Mouse (Mus musculus) B cell, adult 67 days (primary cell): ENCODE data around the gene Zscan2. TPM values are rescaled to one million over a fixed set of nuclear protein-coding genes. Genes with fewer than 3 reads are reported as not detected.

ENCODE experiments used
- total RNA-seq, 2 experiments: library from RNA; stranded (reverse); gene quantifications; 4 replicates each; pipeline ENCODE4 v1.2.4; 2023

Gene Zscan2
- 10 to 100 TPM in 1 of 2 experiments, 1 to 10 TPM in 1; 8.0 to 14.0 TPM for total RNA-seq

DNA sequence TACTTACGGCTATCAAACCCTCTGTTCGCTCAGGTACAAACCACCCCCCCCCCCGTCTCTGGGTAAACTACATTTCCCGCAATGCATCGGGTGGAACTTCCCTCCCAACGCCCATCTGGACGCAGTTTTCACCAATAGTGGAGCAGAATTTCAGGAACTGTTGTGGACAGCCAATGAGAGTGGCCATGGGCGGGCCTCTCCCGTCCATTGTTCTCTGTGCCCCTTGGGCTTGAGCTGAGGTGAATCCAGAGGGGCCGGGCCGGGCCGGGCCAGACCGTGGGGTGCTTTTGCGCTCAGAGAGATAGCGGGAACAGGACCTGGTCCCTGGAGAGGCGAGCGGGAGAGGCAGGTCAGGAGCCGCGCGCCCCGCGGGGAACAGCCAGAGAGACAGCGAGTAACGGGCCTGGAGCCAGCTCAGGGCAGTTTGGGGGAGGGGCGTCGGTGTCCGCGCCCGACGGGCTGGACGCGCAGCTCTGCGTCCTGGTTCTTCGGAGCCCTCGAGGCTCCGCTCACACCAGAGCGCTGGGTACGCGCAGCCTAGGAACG is at the start of gene Zscan2:
TSS of gene Zscan2 (plus strand) at position 192 of the 546 bp plus-strand sequence.

DNA sequence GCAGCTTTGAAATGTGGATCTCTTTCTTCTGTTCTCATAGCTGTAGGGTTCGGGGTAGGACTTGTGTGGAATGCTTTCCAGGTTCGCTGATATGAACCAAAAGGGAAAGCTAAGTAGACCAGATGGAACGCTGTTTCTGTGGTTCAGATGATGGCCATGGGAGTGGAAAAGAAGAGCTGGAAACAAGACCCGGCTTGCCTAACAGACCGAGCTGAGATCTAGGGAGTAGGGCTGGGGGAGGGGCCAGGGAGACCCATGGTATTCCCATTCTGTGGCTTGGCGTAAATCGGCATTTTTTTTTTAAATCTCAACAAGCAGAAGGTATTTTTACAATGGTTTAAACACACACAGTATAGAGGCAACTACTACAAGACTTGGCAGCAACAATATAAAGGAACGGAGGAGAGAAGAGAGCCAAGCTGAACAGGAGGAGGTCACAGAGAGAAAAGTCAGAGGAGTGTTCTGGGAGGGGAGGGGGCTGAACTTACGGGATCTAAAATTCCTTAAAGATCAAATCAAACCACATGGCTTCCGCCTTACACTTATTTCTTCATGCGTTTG is 34.8 kb upstream of the Zscan2 start, which contains the start of gene Iqgap1:
TSS of gene Iqgap1 (minus strand) at position 132 of the 561 bp plus-strand sequence.

GRCm38 (mm10) chr7:80900944-80901501 is 40.3 kb downstream of the Zscan2 start, which contains the start of gene Wdr73:
Wdr73 (minus strand) TSS chr7:80901269.

GRCm38 (mm10) chr7:80904921-80905515 is 44.3 kb downstream of the Zscan2 start, which contains the start of gene Nmb:
Nmb (minus strand) TSS chr7:80905076.

Other genes with a start within 250 kb of the Zscan2 start
- 10 to 100 TPM; 34.4 to 41.4 TPM for gene Crtc3, start 172.0 kb upstream of the Zscan2 start, total RNA-seq
- gene Iqgap1, start 34.9 kb upstream of the Zscan2 start, total RNA-seq = 100 to 1,000 TPM; 481 to 510 TPM
- 10 to 100 TPM; 22.1 to 22.9 TPM for gene Wdr73, start 40.3 kb downstream of the Zscan2 start, total RNA-seq
- 10 to 100 TPM; 10.4 to 14.0 TPM for gene Nmb, start 44.2 kb downstream of the Zscan2 start, total RNA-seq
- 10 to 100 TPM; 71.6 to 79.3 TPM for gene Sec11a, start 86.9 kb downstream of the Zscan2 start, total RNA-seq
- 100 to 1,000 TPM; 103 to 121 TPM for gene Zfp592, start 132.8 kb downstream of the Zscan2 start, total RNA-seq
- under 1 TPM; 0.23 to 0.42 TPM for gene Alpk3, start 196.7 kb downstream of the Zscan2 start, total RNA-seq